ENCODE assay signal across 10 mouse cellular contexts in genomic region chr4:124624111-124624581, GRCm38 (mm10). TPM values are rescaled to one million over a fixed set of nuclear protein-coding genes. Genes with fewer than 3 reads are reported as not detected.
DNase-seq lines count a peak whose midpoint lies in the region.
"Had no signal": no experiment of that assay in that cellular context is flagged by ENCODE, and none has a peak within 500 bp of the region (broad histone marks: within the 10 kb centered on the region; RNA-seq: fewer than 3 reads in every experiment).

No protein-coding gene starts in this region.

- DNase-seq in cerebellum, adult 11 months: peak; percentile 3
- DNase-seq in cerebellum, postnatal 4 days (ENCODE audit: low spot score in 2 of 2): no peak
- DNase-seq in right cerebral cortex, adult 18-20 months: peak; percentile 58
- no peak for DNase-seq in right cerebral cortex, postnatal 25 days
- DNase-seq in layer of hippocampus, postnatal 14 days (ENCODE audit: low spot score in 2 of 2): peak; percentile 52 to 61
- DNase-seq in right cerebral cortex, postnatal 4 days: peak; percentile 22
- no peak for DNase-seq in embryo, embryonic 11 days
- DNase-seq in MN1 (ENCODE audit: low spot score): no peak
- DNase-seq: thymus, adult 18-20 months had no signal

RNA-seq across cellular contexts. Expression of gene 3100002H09Rik, which starts 13.5 kb away (rescaled TPM):
- total RNA-seq in layer of hippocampus, postnatal 14 days (2021): under 1 TPM; 0.45 to 0.92 TPM
- total RNA-seq: liver, adult 2 months had no signal

RNA-seq across cellular contexts. Expression of gene Pou3f1, which starts 32.5 kb away (rescaled TPM):
- 10 to 100 TPM; 33.0 to 41.2 TPM for total RNA-seq in layer of hippocampus, postnatal 14 days (2021)
- total RNA-seq: liver, adult 2 months had no signal

Comparison
In these comparisons a context has a peak if more than half of its experiments do, and no peak if none do; other contexts are left out.
1. DNase-seq: peak in cerebellum, adult 11 months (single experiment), right cerebral cortex, adult 18-20 months (single experiment), layer of hippocampus, postnatal 14 days (2 of 2) and right cerebral cortex, postnatal 4 days (single experiment); none in cerebellum, postnatal 4 days (0 of 2), right cerebral cortex, postnatal 25 days (single experiment), embryo, embryonic 11 days (single experiment) and MN1 (single experiment).